Mouse (Mus musculus) kidney, adult 2 months (tissue): ENCODE measurements around the gene Acp5.

Source experiments
- CTCF ChIP-seq: fragments of 200-500 bp; conservative IDR thresholded peaks from 2 replicates; pipeline ENCODE4 v1.5.1; 2011; ENCODE audit warnings: low read depth, mild to moderate bottlenecking, control low read depth, low read length, moderate library complexity, mixed read lengths; ENCODE audit not compliant: insufficient read depth, insufficient read length
- POLR2A ChIP-seq: fragments of 200-500 bp; IDR thresholded peaks from one replicate; pipeline ENCODE4 v1.6.1; 2011; ENCODE audit warnings: low read depth, low read length, control low read depth

DNA sequence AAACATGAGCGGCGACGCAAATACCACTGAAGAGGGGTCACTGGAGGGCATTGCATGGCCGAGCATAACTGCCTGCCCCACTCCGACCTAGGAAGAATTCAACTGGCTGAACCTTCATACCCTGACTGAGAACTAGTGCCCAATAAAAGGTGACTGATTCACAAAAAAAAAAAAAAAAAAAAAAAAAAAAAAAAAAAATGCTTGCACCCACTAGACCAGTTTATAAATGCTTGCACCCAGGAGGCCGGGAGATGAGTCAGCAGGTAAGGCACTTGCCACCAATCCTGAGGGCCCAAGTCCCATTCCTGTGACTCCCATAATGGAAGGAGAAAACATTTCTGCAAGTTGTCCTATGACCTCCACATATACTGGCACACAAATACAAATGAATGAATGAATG, 42.8 kb downstream of the Acp5 start:
- no peak for TF ChIP-seq POLR2A
- TF ChIP-seq CTCF: no peak
